Mouse (Mus musculus): ENCODE measurements around the gene Commd8. TPM values are rescaled to one million over a fixed set of nuclear protein-coding genes. Genes with fewer than 3 reads are reported as not detected.

The Commd8 gene
- polyA plus RNA-seq, 1 experiment = 1.2 TPM

DNA sequence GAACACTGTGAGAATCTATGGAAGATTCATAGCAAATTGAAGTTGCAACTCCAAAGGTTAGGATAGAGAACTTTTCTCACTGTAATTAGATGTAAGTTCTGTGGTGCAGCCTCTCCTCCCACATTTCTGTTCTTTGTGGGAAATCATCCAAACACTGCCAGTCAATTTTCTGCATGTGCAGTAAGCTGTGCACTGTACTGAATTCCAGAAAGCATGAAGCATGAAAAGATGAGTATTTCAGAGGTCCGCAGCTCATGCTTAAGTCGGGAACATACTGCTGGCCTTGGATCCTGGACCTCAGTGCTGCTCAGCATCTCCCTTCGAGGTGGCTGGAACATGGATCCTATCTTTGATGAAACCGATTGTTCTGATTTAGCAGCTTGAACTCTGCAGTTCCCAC is 41.3 kb downstream of the Commd8 start:
- Histone ChIP-seq H3K4me3 (ENCODE audit: low read depth, low read length) (no peak overlapping the region), H3K4me1 (ENCODE audit: control insufficient read depth, insufficient read depth, insufficient read length, low read length) (no peaks in the 10 kb centered on the region), H3K36me3 (ENCODE audit: control insufficient read depth, insufficient read depth, low read length) (no peaks in the 10 kb centered on the region), H3K27me3 (ENCODE audit: control insufficient read depth, insufficient read depth, low read length) (no peaks in the 10 kb centered on the region), H3K27ac (ENCODE audit: insufficient read depth, low read depth, low read length) (no peak overlapping the region)
- TF ChIP-seq CTCF (IDR thresholded peaks at IDR 0.05; ENCODE audit: extremely low read depth, insufficient read length, insufficient replicate concordance, low read depth, low read length) (no peak), POLR2A (IDR thresholded peaks at IDR 0.05; ENCODE audit: low read depth, low read length) (no peak)
- 86% methylated on average over 4 of the region's 4 CpGs for WGBS

DNA sequence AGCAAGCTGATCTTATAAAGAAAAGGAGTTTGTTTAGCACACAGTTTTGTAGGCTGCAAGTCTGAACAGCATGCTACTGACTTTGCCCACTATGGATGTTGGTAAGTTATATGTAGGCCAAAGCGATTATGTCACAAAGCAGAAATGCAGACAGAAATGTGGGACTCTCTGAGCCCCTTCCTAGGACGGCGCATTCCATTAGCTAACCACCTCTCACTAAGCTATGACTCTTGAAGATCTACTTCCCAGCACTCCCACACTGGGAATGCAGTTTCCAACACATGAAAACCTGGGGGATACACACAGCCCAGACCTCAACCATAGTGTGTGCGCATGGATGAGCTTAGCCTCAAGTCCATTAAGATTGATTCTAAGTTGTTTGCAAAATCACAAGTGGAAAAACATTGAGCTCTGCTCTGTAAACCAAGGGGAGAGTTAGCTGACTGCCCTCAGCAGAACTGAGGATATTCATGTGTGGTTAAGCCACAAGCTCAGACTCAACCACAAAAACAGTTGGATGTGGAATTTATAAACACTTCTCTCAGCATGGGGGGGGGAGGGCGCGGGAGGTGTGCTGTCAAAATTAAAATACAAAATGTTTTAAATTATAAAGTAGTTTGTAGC is 45.5 kb downstream of the Commd8 start:
- no peak for TF ChIP-seq POLR2A (IDR thresholded peaks at IDR 0.05; ENCODE audit: low read depth, low read length)
- TF ChIP-seq CTCF (IDR thresholded peaks at IDR 0.05; ENCODE audit: extremely low read depth, insufficient read length, insufficient replicate concordance, low read depth, low read length) = no peak
- WGBS = 80% methylated on average over 6 of the region's 6 CpGs
- Histone ChIP-seq H3K4me1 (ENCODE audit: control insufficient read depth, insufficient read depth, insufficient read length, low read length) (no peaks in the 10 kb centered on the region), H3K27ac (ENCODE audit: insufficient read depth, low read depth, low read length) (no peak overlapping the region), H3K4me3 (ENCODE audit: low read depth, low read length) (no peak overlapping the region), H3K36me3 (ENCODE audit: control insufficient read depth, insufficient read depth, low read length) (no peaks in the 10 kb centered on the region), H3K27me3 (ENCODE audit: control insufficient read depth, insufficient read depth, low read length) (no peaks in the 10 kb centered on the region)

All from small intestine, adult 2 months (tissue).